Mouse (Mus musculus) thymus, adult 18-20 months (tissue): ENCODE data around the gene Grid2.

Source experiments
- DNase-seq, 2 experiments: peaks; one replicate each; pipeline ENCODE4 v3.0.0; 2022; ENCODE audit warnings: mixed read lengths in 2 of 2

Grid2 gene

DNA sequence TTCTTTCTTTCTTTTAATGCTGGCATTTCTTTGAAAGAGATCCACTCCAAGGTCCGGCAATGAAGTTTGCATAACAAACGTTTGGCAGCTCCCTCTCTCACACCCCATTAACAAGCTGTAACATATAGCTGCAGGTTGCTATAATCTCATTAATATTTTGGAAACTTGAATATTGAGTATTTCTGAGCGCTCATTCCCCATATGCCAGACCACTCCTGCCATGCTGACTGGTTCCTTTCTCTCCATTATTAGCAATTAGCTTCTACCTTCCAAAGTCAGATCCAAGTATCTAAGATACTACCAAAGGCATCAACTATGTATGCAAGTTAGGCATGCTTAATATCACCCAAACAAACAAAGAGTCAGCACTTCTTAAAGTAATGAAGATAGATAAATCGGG lies 1477.6 kb downstream of the Grid2 start:
- DNase-seq: no peak

DNA sequence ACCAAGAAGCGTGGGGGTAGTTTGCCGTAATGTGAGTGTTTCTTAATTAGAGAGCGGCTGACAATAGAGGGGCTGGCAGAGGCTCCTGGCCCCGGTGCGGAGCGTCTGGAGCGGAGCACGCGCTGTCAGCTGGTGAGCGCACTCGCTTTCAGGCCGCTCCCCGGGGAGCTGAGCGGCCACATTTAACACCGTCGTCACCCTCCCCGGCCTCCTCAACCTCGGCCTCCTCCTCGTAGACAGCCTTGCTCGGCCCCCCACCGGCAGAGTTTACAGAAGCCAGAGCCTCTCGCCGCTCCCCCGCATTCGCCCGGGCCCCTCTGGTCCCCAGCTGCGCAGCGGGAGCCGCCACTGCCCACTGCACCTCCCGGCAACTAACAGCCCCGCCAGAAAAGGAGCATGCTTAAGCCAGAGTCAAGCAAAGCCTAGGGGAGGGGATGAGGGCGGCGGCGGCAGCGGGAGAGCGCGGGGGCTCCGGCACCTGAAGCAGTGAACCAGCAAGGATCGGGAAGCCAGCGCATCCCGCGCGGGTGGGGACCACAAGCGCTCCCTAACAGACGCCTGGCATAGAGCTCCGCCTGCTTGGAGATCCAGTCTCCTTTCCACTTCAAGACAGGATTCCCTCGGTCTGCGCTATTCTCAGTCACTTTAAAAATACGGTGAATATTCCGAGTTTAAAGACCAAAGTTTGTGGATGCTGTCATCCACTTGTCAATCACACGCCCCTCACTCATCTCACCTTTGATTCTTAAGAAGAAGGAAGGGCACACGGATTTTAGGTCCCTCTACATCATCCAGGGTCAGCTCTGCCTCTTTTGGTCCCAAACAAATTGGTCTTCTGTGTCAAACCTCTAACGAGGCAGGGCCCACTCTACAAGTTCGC lies 1479.0 kb downstream of the Grid2 start:
- DNase-seq: no peak

DNA sequence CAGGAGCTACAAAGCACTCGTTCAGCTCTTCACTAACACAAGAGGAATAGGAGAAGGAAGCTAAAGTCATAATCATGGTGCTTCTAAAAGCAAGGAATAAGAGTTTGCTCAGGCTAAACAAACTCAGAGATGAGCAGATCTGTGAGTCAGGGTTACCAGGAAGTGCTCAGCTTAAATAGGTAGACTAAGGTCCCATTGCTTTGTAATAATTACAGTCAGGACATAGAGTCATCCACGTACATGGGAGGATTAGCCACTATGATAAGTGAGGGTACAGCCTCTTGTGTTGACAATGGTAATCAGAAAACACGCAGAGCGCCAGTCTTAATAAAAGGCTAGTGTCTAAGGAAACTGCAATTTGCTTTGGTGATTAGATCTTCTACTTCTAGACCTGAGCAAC lies 1480.6 kb downstream of the Grid2 start:
- DNase-seq: no peak

DNA sequence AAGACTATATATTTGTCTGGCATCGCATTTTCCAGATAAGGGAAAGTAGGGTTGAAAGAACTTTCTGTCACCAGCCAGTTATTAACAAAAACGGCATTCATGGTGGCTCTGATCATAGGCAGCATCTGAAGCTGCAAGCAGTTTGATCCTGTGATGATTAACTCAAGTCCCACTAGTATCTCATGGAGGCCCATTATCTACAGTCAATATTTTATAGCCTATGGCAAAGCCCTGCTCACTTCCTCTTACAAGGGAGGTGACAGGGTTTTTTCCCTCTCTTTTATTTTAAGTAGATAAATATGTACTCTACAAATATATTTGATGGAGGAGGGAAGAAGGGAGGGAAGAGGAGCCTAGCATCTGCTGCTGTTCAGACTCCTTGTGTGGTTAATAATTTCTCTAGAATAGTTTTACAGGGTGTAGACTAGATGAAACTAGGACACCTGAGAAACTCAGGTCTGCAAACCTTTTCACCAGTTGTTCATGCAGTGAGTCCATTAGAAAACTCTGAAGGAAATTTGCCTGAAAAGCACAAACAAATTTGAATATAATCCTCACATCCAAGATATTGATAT lies 1487.3 kb downstream of the Grid2 start:
- DNase-seq: no peak
